Mouse (Mus musculus) kidney, adult 2 months (tissue): Measurements from ENCODE around the gene Wdr5b.

Source experiments
- CTCF ChIP-seq: fragments of 200-500 bp; conservative IDR thresholded peaks from 2 replicates; pipeline ENCODE4 v1.5.1; 2011; ENCODE audit warnings: low read depth, mild to moderate bottlenecking, control low read depth, low read length, moderate library complexity, mixed read lengths; ENCODE audit not compliant: insufficient read depth, insufficient read length
- POLR2A ChIP-seq: fragments of 200-500 bp; IDR thresholded peaks from one replicate; pipeline ENCODE4 v1.6.1; 2011; ENCODE audit warnings: low read depth, low read length, control low read depth

GRCm38 (mm10) chr16:36089065-36089464, 48.1 kb downstream of the Wdr5b start:
- TF ChIP-seq POLR2A, result no peak
- TF ChIP-seq CTCF, result no peak
